Mouse (Mus musculus): Measurements from ENCODE around the gene Tanc1. TPM values are rescaled to one million over a fixed set of nuclear protein-coding genes. Genes with fewer than 3 reads are reported as not detected.

Tanc1 gene
- total and polyA plus RNA-seq, 3 experiments, result 0.03 to 6.9 (median 0.49) TPM

DNA sequence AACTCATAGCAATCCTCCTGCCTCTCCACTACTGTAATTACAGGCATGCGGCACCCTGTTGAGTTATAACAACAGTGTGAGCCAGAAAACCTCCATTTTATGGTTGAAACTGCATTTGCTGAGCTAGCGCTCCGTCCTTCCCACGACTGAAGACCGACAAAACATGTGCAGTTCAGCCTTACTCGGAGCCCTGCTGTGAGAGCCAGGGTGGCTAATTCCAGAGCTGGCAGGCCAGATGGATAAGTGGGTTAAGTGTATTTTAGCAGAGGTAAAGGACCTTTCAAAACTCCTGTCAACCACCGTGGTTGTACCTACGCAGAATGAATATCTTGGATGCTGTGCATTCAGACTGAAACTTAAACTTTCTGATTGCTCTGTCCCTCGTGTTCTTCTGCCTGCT is 242.5 kb downstream of the Tanc1 start:
- no peak for TF ChIP-seq GATA1 (IDR thresholded peaks at IDR 0.05; ENCODE audit: borderline replicate concordance, low read length)
- no peak for TF ChIP-seq CTCF (IDR thresholded peaks at IDR 0.05; ENCODE audit: low read depth, low read length)
- no peak for TF ChIP-seq TAL1 (conservative IDR thresholded peaks at IDR 0.05; ENCODE audit: low read depth, low read length)
- no peak for TF ChIP-seq POLR2AphosphoS5 (IDR thresholded peaks at IDR 0.05; ENCODE audit: insufficient replicate concordance, low read depth, low read length)
- TF ChIP-seq GATA2 (IDR thresholded peaks at IDR 0.05; ENCODE audit: borderline replicate concordance, low read depth, low read length), result no peak
- DNase-seq (ENCODE audit: low spot score), result no peak
- H3K9me3 ChIP-seq (replicated peaks), result no peaks in the 10 kb centered on the region
- peaks cover 32% of the 10 kb centered on the region for H3K36me3 ChIP-seq (replicated peaks)
- no peak overlapping the region for H3K4me3 ChIP-seq (ENCODE audit: low read depth, low read length)
- no peaks in the 10 kb centered on the region for H3K27me3 ChIP-seq (ENCODE audit: insufficient read depth, low read length)
- ATAC-seq (ENCODE audit: extremely low read depth, insufficient number of reproducible peaks, low FRiP score, poor library complexity, severe bottlenecking), result no peak
- H3K4me1 ChIP-seq (ENCODE audit: insufficient read depth, low read depth, low read length), result peaks cover 8% of the 10 kb centered on the region

DNA sequence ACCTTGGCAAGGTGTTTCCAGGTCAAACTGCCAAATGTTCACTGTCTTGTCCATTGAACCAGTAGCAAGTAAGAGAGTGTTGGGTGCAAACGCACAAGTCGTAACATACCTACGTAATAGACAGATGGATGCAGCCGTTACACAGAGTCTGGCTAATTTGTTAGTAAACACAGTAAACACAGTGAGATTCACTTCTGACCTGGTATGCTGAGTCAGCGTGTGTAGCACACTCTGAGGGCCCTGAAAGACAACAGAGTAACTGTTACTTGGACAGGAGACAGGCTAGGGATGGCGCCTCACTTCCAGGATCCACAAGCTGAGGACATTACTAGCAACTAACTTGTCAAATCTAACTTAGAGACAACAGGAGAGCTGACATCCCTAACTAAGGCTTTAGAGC is 250.8 kb downstream of the Tanc1 start:
- no peaks in the 10 kb centered on the region for H3K4me1 ChIP-seq (ENCODE audit: insufficient read depth, low read depth, low read length)
- H3K9me3 ChIP-seq (replicated peaks), result no peaks in the 10 kb centered on the region
- no peak overlapping the region for H3K4me3 ChIP-seq (ENCODE audit: low read depth, low read length)
- H3K36me3 ChIP-seq (replicated peaks), result peaks cover 49% of the 10 kb centered on the region
- DNase-seq (ENCODE audit: low spot score) (no peak), ATAC-seq (ENCODE audit: extremely low read depth, insufficient number of reproducible peaks, low FRiP score, poor library complexity, severe bottlenecking) (no peak)
- H3K27me3 ChIP-seq (ENCODE audit: insufficient read depth, low read length), result no peaks in the 10 kb centered on the region
- TF ChIP-seq POLR2AphosphoS5 (IDR thresholded peaks at IDR 0.05; ENCODE audit: insufficient replicate concordance, low read depth, low read length) (no peak), CTCF (IDR thresholded peaks at IDR 0.05; ENCODE audit: low read depth, low read length) (no peak), GATA1 (IDR thresholded peaks at IDR 0.05; ENCODE audit: borderline replicate concordance, low read length) (no peak), GATA2 (IDR thresholded peaks at IDR 0.05; ENCODE audit: borderline replicate concordance, low read depth, low read length) (no peak), TAL1 (conservative IDR thresholded peaks at IDR 0.05; ENCODE audit: low read depth, low read length) (no peak)

DNA sequence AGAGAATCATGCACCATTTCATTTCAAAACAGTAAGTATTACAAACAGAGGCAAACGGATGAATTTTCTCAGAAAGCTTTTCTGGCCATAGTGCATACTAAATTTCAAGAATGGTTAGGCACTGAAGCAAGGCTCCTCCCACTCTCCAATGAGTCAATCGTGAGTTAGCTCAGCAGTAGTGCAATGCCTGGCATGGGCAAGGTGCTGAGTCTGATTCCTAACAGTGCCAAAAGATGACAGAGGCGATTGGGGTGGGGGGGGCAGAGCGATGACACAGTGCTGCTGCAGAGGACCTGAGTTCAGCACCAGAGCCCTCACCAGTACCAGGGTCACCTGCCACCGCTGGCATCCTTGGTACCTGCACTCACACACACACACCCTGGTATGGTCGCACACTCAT is 258.7 kb downstream of the Tanc1 start:
- Histone ChIP-seq H3K27me3 (ENCODE audit: insufficient read depth, low read length) (no peaks in the 10 kb centered on the region), H3K4me3 (ENCODE audit: low read depth, low read length) (no peak overlapping the region), H3K4me1 (ENCODE audit: insufficient read depth, low read depth, low read length) (no peaks in the 10 kb centered on the region), H3K36me3 (replicated peaks) (peaks cover 30% of the 10 kb centered on the region), H3K9me3 (replicated peaks) (no peaks in the 10 kb centered on the region)
- ATAC-seq (ENCODE audit: extremely low read depth, insufficient number of reproducible peaks, low FRiP score, poor library complexity, severe bottlenecking) (no peak), DNase-seq (ENCODE audit: low spot score) (no peak)
- TF ChIP-seq GATA2 (IDR thresholded peaks at IDR 0.05; ENCODE audit: borderline replicate concordance, low read depth, low read length), result no peak
- no peak for TF ChIP-seq POLR2AphosphoS5 (IDR thresholded peaks at IDR 0.05; ENCODE audit: insufficient replicate concordance, low read depth, low read length)
- no peak for TF ChIP-seq TAL1 (conservative IDR thresholded peaks at IDR 0.05; ENCODE audit: low read depth, low read length)
- TF ChIP-seq CTCF (IDR thresholded peaks at IDR 0.05; ENCODE audit: low read depth, low read length), result no peak
- TF ChIP-seq GATA1 (IDR thresholded peaks at IDR 0.05; ENCODE audit: borderline replicate concordance, low read length), result no peak

DNA sequence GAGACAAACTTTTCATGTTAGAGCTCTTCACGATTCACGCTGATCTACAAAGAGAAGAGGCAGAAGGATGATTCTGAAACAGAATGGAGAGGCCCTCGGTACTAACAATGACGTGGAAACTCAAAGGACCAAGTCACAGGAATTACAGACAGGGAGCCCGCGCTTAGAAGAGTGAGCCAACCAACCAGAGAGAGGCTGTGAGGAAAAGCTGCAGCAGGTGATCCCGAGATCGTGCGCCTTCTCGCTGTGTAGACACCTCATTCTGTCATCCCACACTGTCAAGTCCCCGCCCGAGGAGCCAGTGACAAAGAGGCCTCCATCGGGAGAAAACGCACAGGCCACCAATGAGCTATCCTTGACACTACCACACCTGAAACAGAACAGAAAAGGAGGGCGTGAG is 264.6 kb downstream of the Tanc1 start:
- peaks cover 15% of the 10 kb centered on the region for H3K4me1 ChIP-seq (ENCODE audit: insufficient read depth, low read depth, low read length)
- peaks cover 39% of the 10 kb centered on the region for H3K36me3 ChIP-seq (replicated peaks)

DNA sequence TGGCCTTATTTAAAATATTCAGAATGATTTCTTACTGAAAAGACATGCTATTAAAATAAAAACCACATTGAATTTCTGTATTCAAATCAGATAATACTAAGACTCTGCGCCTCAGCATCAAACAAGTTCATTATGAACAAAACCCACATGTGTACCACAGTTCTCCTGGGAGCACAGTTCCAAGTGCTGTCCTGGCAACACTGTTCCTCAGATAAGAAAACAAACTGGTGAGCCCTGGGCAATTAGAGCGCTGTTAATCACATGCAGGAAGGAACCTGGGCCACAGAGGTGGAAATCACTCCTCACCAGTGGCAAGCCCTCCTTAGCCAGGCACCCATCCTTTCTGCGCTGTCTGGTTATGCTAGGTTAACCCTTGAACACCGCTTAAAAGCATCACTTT is 265.5 kb downstream of the Tanc1 start:
- DNase-seq (ENCODE audit: low spot score), result no peak
- Histone ChIP-seq H3K27me3 (ENCODE audit: insufficient read depth, low read length) (no peaks in the 10 kb centered on the region), H3K36me3 (replicated peaks) (peaks cover 34% of the 10 kb centered on the region), H3K4me1 (ENCODE audit: insufficient read depth, low read depth, low read length) (peaks cover 18% of the 10 kb centered on the region), H3K4me3 (ENCODE audit: low read depth, low read length) (no peak overlapping the region), H3K9me3 (replicated peaks) (no peaks in the 10 kb centered on the region)
- no peak for TF ChIP-seq POLR2AphosphoS5 (IDR thresholded peaks at IDR 0.05; ENCODE audit: insufficient replicate concordance, low read depth, low read length)
- ATAC-seq (ENCODE audit: extremely low read depth, insufficient number of reproducible peaks, low FRiP score, poor library complexity, severe bottlenecking), result no peak

More for the DNA sequence above, 264.6 kb downstream of the Tanc1 start:
- H3K9me3 ChIP-seq (replicated peaks), result no peaks in the 10 kb centered on the region
- H3K27me3 ChIP-seq (ENCODE audit: insufficient read depth, low read length), result no peaks in the 10 kb centered on the region
- no peak for DNase-seq (ENCODE audit: low spot score)
- H3K4me3 ChIP-seq (ENCODE audit: low read depth, low read length), result no peak overlapping the region
- no peak for ATAC-seq (ENCODE audit: extremely low read depth, insufficient number of reproducible peaks, low FRiP score, poor library complexity, severe bottlenecking)
- no peak for TF ChIP-seq POLR2AphosphoS5 (IDR thresholded peaks at IDR 0.05; ENCODE audit: insufficient replicate concordance, low read depth, low read length)

DNA sequence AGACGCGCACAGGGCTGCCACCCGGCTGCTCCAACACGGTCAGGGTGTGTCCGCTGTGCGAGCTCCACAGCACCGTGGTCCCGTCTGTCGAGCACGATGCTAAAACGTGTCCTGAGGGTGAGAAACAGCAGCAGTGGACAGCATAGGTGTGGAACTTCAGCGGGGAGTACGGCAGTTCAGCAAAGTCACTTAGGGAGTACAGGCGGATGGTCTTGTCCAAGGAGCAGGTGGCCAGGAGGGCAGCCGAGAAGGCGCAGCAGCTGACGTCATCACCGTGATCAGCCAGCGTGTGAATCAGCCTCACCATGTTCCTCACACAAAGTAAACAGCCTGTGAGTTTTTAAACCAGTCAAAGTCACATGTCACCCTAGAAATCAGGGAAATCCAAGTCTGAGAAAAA is 266.4 kb downstream of the Tanc1 start:
- Histone ChIP-seq H3K9me3 (replicated peaks) (no peaks in the 10 kb centered on the region), H3K4me3 (ENCODE audit: low read depth, low read length) (0 out of 2 replicates have a peak overlapping the region, but pooled peaks have one; percentile 2), H3K36me3 (replicated peaks) (peaks cover 26% of the 10 kb centered on the region), H3K4me1 (ENCODE audit: insufficient read depth, low read depth, low read length) (peaks cover 24% of the 10 kb centered on the region), H3K27me3 (ENCODE audit: insufficient read depth, low read length) (no peaks in the 10 kb centered on the region)
- DNase-seq (ENCODE audit: low spot score) (no peak), ATAC-seq (ENCODE audit: extremely low read depth, insufficient number of reproducible peaks, low FRiP score, poor library complexity, severe bottlenecking) (no peak)
- TF ChIP-seq CTCF (IDR thresholded peaks at IDR 0.05; ENCODE audit: low read depth, low read length) (no peak), GATA1 (IDR thresholded peaks at IDR 0.05; ENCODE audit: borderline replicate concordance, low read length) (no peak), GATA2 (IDR thresholded peaks at IDR 0.05; ENCODE audit: borderline replicate concordance, low read depth, low read length) (no peak), POLR2AphosphoS5 (IDR thresholded peaks at IDR 0.05; ENCODE audit: insufficient replicate concordance, low read depth, low read length) (no peak), TAL1 (conservative IDR thresholded peaks at IDR 0.05; ENCODE audit: low read depth, low read length) (no peak)

DNA sequence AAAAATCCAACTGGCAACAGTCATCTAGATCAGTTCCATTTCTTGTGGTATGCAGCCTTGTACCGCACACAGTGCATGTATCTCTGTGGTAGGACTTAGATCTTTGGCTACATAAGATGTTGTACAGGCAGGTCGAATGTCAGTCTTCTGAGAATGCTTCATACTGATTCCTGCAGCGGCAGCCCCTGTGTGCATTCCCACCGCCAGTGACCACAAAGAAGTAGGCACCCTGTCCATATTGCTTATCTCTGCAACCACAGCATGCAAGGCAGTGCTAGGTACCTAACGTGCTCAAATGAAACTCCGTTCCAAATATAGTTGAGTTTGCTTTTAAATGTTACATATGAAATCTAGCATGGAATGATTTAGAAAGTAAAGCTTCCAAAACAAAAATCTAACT is 269.6 kb downstream of the Tanc1 start:
- H3K27me3 ChIP-seq (ENCODE audit: insufficient read depth, low read length), result no peaks in the 10 kb centered on the region
- peaks cover 13% of the 10 kb centered on the region for H3K36me3 ChIP-seq (replicated peaks)
- no peak for TF ChIP-seq GATA1 (IDR thresholded peaks at IDR 0.05; ENCODE audit: borderline replicate concordance, low read length)
- no peak for TF ChIP-seq POLR2AphosphoS5 (IDR thresholded peaks at IDR 0.05; ENCODE audit: insufficient replicate concordance, low read depth, low read length)
- TF ChIP-seq GATA2 (IDR thresholded peaks at IDR 0.05; ENCODE audit: borderline replicate concordance, low read depth, low read length), result no peak
- TF ChIP-seq TAL1 (conservative IDR thresholded peaks at IDR 0.05; ENCODE audit: low read depth, low read length), result peak; percentile 59
- DNase-seq (ENCODE audit: low spot score), result peak; percentile 55
- H3K9me3 ChIP-seq (replicated peaks), result no peaks in the 10 kb centered on the region
- ATAC-seq (ENCODE audit: extremely low read depth, insufficient number of reproducible peaks, low FRiP score, poor library complexity, severe bottlenecking), result peak; percentile 64
- H3K4me1 ChIP-seq (ENCODE audit: insufficient read depth, low read depth, low read length), result peaks cover 29% of the 10 kb centered on the region
- H3K4me3 ChIP-seq (ENCODE audit: low read depth, low read length), result peak overlapping the region; percentile 83

Data from G1E (cell line).